Comparison of ENCODE assay signal across 12 mouse cellular contexts in genomic region chr4:33337999-33338398, GRCm38 (mm10). TPM values are rescaled to one million over a fixed set of nuclear protein-coding genes. Genes with fewer than 3 reads are reported as not detected.
DNase-seq lines count a peak whose midpoint lies in the region; ATAC-seq lines count a peak whose summit lies in the region.
"Had no signal": no experiment of that assay in that cellular context is flagged by ENCODE, and none has a peak within 500 bp of the region (broad histone marks: within the 10 kb centered on the region; RNA-seq: fewer than 3 reads in every experiment).

No protein-coding gene starts in this region.

- no peak for ATAC-seq in megakaryocyte, adult 5-6 weeks (ENCODE audit: poor library complexity, severe bottlenecking)
- peak; percentile 72 for ATAC-seq in erythroid progenitor cell, adult 5-6 weeks (replicated peaks; ENCODE audit: low FRiP score, poor library complexity, severe bottlenecking)
- ATAC-seq: midbrain, embryonic 13.5 days had no signal

- H3K4me1 ChIP-seq in megakaryocyte, embryonic 14.5 days, result peaks cover 51% of the 10 kb centered on the region
- H3K4me1 ChIP-seq: heart, embryonic 15.5 days; midbrain, embryonic 13.5 days had no signal

- DNase-seq in adrenal gland, adult 8-10 months, result peak; percentile 50
- DNase-seq in yolk sac, embryonic 10.5 days (ENCODE audit: low spot score), result peak; percentile 40
- no peak for DNase-seq in cerebellum, adult 11-12 months
- no peak for DNase-seq in cerebellum, postnatal 36 days
- DNase-seq in left cerebral cortex, postnatal 25 days (ENCODE audit: low spot score in 2 of 2), result no peak
- DNase-seq: left cerebral cortex, postnatal 4 days; retina, postnatal 1 day had no signal

- intact Hi-C loops in left cerebral cortex, postnatal 25 days (cut with DNase I), result no loop called here

- no peaks in the 10 kb centered on the region for H3K27me3 ChIP-seq in megakaryocyte, embryonic 14.5 days (replicated peaks)
- H3K27me3 ChIP-seq: heart, embryonic 15.5 days; midbrain, embryonic 13.5 days had no signal

- peak overlapping the region; percentile 76 for H3K4me3 ChIP-seq in megakaryocyte, embryonic 14.5 days (replicated peaks)
- H3K4me3 ChIP-seq: heart, embryonic 15.5 days; midbrain, embryonic 13.5 days had no signal

- H3K9me3 ChIP-seq in megakaryocyte, embryonic 14.5 days, result no peaks in the 10 kb centered on the region
- H3K9me3 ChIP-seq: heart, embryonic 15.5 days; midbrain, embryonic 13.5 days had no signal

- H3K36me3 ChIP-seq in megakaryocyte, embryonic 14.5 days (replicated peaks; ENCODE audit: low read length), result peaks cover 83% of the 10 kb centered on the region

RNA-seq across cellular contexts. Expression of gene Rngtt, which starts 27.9 kb away (rescaled TPM):
- polyA plus RNA-seq in megakaryocyte, embryonic 14.5 days (2012; ENCODE audit: insufficient read depth, low replicate concordance), result 0.80 and 6.3 TPM in 2 replicates
- 20.2 and 26.4 TPM in 2 replicates for total RNA-seq in megakaryocyte, adult 5-6 weeks (2015)
- 29.9 and 37.1 TPM in 2 replicates for total RNA-seq in megakaryocyte, adult 5-6 weeks (2017)
- total RNA-seq in adrenal gland, adult 8-10 months (2022), result 10 to 100 TPM; 33.0 to 43.2 (median 38.8) TPM
- total RNA-seq in erythroid progenitor cell, adult 5-6 weeks (2015; ENCODE audit: low replicate concordance), result 54.4 and 97.3 TPM in 2 replicates
- total RNA-seq in erythroid progenitor cell, adult 5-6 weeks (2017; ENCODE audit: low replicate concordance), result 142 and 148 TPM in 2 replicates
- 10 to 100 TPM; 23.2 to 27.1 TPM for total RNA-seq in left cerebral cortex, postnatal 25 days (2021)

RNA-seq across cellular contexts. Expression of gene Pnrc1, which starts 48.0 kb away (rescaled TPM):
- polyA plus RNA-seq in megakaryocyte, embryonic 14.5 days (2012; ENCODE audit: insufficient read depth, low replicate concordance), result 156 and 347 TPM in 2 replicates
- total RNA-seq in megakaryocyte, adult 5-6 weeks (2015), result 152 and 164 TPM in 2 replicates
- 116 and 130 TPM in 2 replicates for total RNA-seq in megakaryocyte, adult 5-6 weeks (2017)
- total RNA-seq in adrenal gland, adult 8-10 months (2022), result 100 to 1,000 TPM; 132 to 175 (median 155) TPM
- total RNA-seq in erythroid progenitor cell, adult 5-6 weeks (2015; ENCODE audit: low replicate concordance), result 103 and 121 TPM in 2 replicates
- 66.6 and 83.0 TPM in 2 replicates for total RNA-seq in erythroid progenitor cell, adult 5-6 weeks (2017; ENCODE audit: low replicate concordance)
- total RNA-seq in left cerebral cortex, postnatal 25 days (2021), result 100 to 1,000 TPM; 130 to 145 TPM

Comparison
In these comparisons a context has a peak if more than half of its experiments do, and no peak if none do; other contexts are left out.
1. DNase-seq: peak in adrenal gland, adult 8-10 months (single experiment) and yolk sac, embryonic 10.5 days (single experiment); none in cerebellum, adult 11-12 months (single experiment), cerebellum, postnatal 36 days (0 of 2) and left cerebral cortex, postnatal 25 days (0 of 2).